Mouse (Mus musculus) kidney, postnatal 0 days (tissue): Measurements from ENCODE around the gene Frmd6. TPM values are rescaled to one million over a fixed set of nuclear protein-coding genes. Genes with fewer than 3 reads are reported as not detected.

Source experiments
- ATAC-seq: fragments of 200-750 bp; cut with Nextera tagmentation; replicated peaks from 2 replicates; pipeline ENCODE4 v1.8.0; 2017; ENCODE audit warnings: low read depth, moderate number of reproducible peaks, moderate TSS enrichment, moderate library complexity; ENCODE audit not compliant: low FRiP score
- DNase-seq: peaks from one replicate; pipeline ENCODE4 v3.0.0-alpha.2; 2016; ENCODE audit warnings: low spot score
- H3K27ac ChIP-seq: fragments of 300-500 bp; sonication (generic); 2 replicates; pipeline ENCODE4 v1.5.1; 2014; ENCODE audit warnings: mild to moderate bottlenecking
- H3K27me3 ChIP-seq: fragments of 300-500 bp; sonication (generic); 2 replicates; pipeline ENCODE4 v1.6.1; 2014; ENCODE audit warnings: low read length, mixed read lengths; ENCODE audit not compliant: insufficient read depth
- H3K36me3 ChIP-seq: fragments of 300-500 bp; sonication (generic); 2 replicates; pipeline ENCODE4 v1.6.1; 2014; ENCODE audit warnings: low read length, mixed read lengths; ENCODE audit not compliant: insufficient read depth
- H3K4me1 ChIP-seq: fragments of 300-500 bp; sonication (generic); replicated peaks from 2 replicates; pipeline ENCODE4 v1.6.1; 2014; ENCODE audit warnings: antibody characterized with exemption, low read length, mixed read lengths; ENCODE audit not compliant: insufficient read depth
- H3K4me2 ChIP-seq: fragments of 300-500 bp; sonication (generic); 2 replicates; pipeline ENCODE4 v1.6.1; 2014; ENCODE audit warnings: mild to moderate bottlenecking, low read length, moderate library complexity, mixed read lengths
- H3K4me3 ChIP-seq: fragments of 300-500 bp; sonication (generic); replicated peaks from 2 replicates; pipeline ENCODE4 v1.5.1; 2014; ENCODE audit warnings: low read depth, low read length
- H3K9ac ChIP-seq: fragments of 300-500 bp; sonication (generic); 2 replicates; pipeline ENCODE4 v1.6.1; 2014; ENCODE audit warnings: low read depth, low read length
- H3K9me3 ChIP-seq: fragments of 300-500 bp; sonication (generic); replicated peaks from 2 replicates; pipeline ENCODE4 v1.6.1; 2016; ENCODE audit warnings: low read length, inconsistent platforms, mixed read lengths
- CTCF ChIP-seq: IDR thresholded peaks from 2 replicates; pipeline ENCODE4 v1.5.1; 2016; ENCODE audit warnings: antibody characterized with exemption, low read depth, mild to moderate bottlenecking, moderate library complexity
- WGBS: fragments of 180-500 bp; shearing (Covaris S2); extraction: QIAGEN DNeasy Blood & Tissue Kit; methylation state at CpG from one replicate; pipeline ENCODE4 v1.1.7; 2014; 5-methylcytosine and 5-hydroxymethylcytosine counted together
- polyA plus RNA-seq: library from polyadenylated mRNA; unstranded; fragments of >200 nt; fragmentation: Nextera tagmentation; extraction: Ambion mirVana; gene quantifications from 2 replicates; pipeline ENCODE4 v1.2.1, GENCODE M21; 2015

Gene Frmd6
- polyA plus RNA-seq, 1 experiment from 2014 or later = 14.6 TPM

- Histone ChIP-seq H3K4me3 (no peak overlapping the region), H3K36me3 (no peaks in the 10 kb centered on the region), H3K4me1 (no peaks in the 10 kb centered on the region), H3K27me3 (no peaks in the 10 kb centered on the region), H3K9ac (no peak overlapping the region), H3K27ac (no peak overlapping the region), H3K9me3 (no peaks in the 10 kb centered on the region), H3K4me2 (no peak overlapping the region)
- ATAC-seq = no peak
- TF ChIP-seq CTCF = no peak
- 22% methylated on average over 3 of the region's 3 CpGs for WGBS
- DNase-seq = no peak
Measured at GRCm38 (mm10) chr12:70812822-70813465, 12.4 kb upstream of the Frmd6 start.

- WGBS = 74% methylated on average over 2 of the region's 2 CpGs
- H3K4me1 ChIP-seq = no peaks in the 10 kb centered on the region
- ATAC-seq = no peak
Measured at GRCm38 (mm10) chr12:70816731-70817130, 8.6 kb upstream of the Frmd6 start.

GRCm38 (mm10) chr12:70824017-70824416 lies 1.3 kb upstream of the Frmd6 start:
- no peaks in the 10 kb centered on the region for H3K36me3 ChIP-seq

More at GRCm38 (mm10) chr12:70816731-70817130, 8.6 kb upstream of the Frmd6 start:
- Histone ChIP-seq H3K36me3 (no peaks in the 10 kb centered on the region), H3K27me3 (no peaks in the 10 kb centered on the region), H3K9me3 (no peaks in the 10 kb centered on the region), H3K4me2 (no peak overlapping the region), H3K9ac (no peak overlapping the region), H3K4me3 (no peak overlapping the region), H3K27ac (no peak overlapping the region)
- DNase-seq = no peak
- TF ChIP-seq CTCF = no peak

GRCm38 (mm10) chr12:70825651-70826317 lies 470 bp downstream of the Frmd6 start:
- Histone ChIP-seq H3K4me3 (peak overlapping the region; percentile 80), H3K9ac (peak overlapping the region; percentile 90), H3K27ac (peak overlapping the region; percentile 97), H3K27me3 (no peaks in the 10 kb centered on the region), H3K9me3 (no peaks in the 10 kb centered on the region), H3K36me3 (no peaks in the 10 kb centered on the region), H3K4me2 (peak overlapping the region; percentile 84), H3K4me1 (0 out of 2 replicates have a peak, but pooled peaks cover 3% of the 10 kb centered on the region)
- no peak for TF ChIP-seq CTCF
- ATAC-seq (no peak; the same call in 1 of the 2 replicates), DNase-seq (peak; percentile 61)
- under 1% methylated on average over 45 of the region's 55 CpGs for WGBS

More at GRCm38 (mm10) chr12:70824017-70824416, 1.3 kb upstream of the Frmd6 start:
- H3K9ac ChIP-seq = 0 out of 2 replicates have a peak overlapping the region, but pooled peaks have one; percentile 74
- 60% methylated on average over 7 of the region's 7 CpGs for WGBS
- no peak overlapping the region for H3K4me3 ChIP-seq
- H3K4me2 ChIP-seq = peak overlapping the region; percentile 84
- ATAC-seq = no peak
- no peak overlapping the region for H3K27ac ChIP-seq
- 0 out of 2 replicates have a peak, but pooled peaks cover 3% of the 10 kb centered on the region for H3K4me1 ChIP-seq
- no peak for TF ChIP-seq CTCF
- no peak for DNase-seq
- no peaks in the 10 kb centered on the region for H3K9me3 ChIP-seq
- no peaks in the 10 kb centered on the region for H3K27me3 ChIP-seq

- no peak for ATAC-seq
- Histone ChIP-seq H3K4me3 (peak overlapping the region; percentile 80), H3K4me2 (peak overlapping the region; percentile 84), H3K36me3 (no peaks in the 10 kb centered on the region), H3K9ac (peak overlapping the region; percentile 90), H3K27ac (peak overlapping the region; percentile 97), H3K9me3 (no peaks in the 10 kb centered on the region), H3K4me1 (0 out of 2 replicates have a peak, but pooled peaks cover 3% of the 10 kb centered on the region), H3K27me3 (no peaks in the 10 kb centered on the region)
- DNase-seq = peak; percentile 73
- 2% methylated on average over 19 of the region's 19 CpGs for WGBS
- no peak for TF ChIP-seq CTCF
Measured at GRCm38 (mm10) chr12:70826318-70827072, 1.2 kb downstream of the Frmd6 start.
